Mouse (Mus musculus): ENCODE data around the gene Zmynd11.

- no peak for TF ChIP-seq CTCF (IDR thresholded peaks at IDR 0.05; ENCODE audit: extremely low read depth, insufficient read depth, insufficient read length, insufficient replicate concordance)
- no peak for TF ChIP-seq POLR2A (IDR thresholded peaks at IDR 0.05; ENCODE audit: low read depth, low read length)
Measured at GRCm38 (mm10) chr13:9656613-9657012, 108.5 kb downstream of the Zmynd11 start.

All from spleen, adult 2 months (tissue).